Mouse (Mus musculus): ENCODE measurements around the gene Tdp1.

DNA sequence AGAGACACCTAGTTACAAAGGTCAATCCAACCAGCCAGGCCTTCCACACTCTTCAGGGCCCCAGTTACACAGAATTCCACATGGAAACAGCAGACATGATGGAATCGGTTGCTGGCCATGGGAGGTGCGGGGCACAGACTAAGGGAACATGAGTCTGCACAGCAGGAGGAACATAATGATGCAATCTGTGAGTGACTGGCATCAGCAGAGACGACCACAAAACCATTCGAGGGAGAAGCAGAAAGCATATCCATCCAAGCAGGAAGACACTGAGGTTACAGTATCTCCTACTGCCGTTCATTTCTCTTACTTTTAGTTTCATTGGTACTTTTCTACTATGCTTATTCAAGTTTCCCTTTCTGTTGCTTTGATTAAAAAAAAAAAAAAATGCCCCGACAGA is 9.7 kb upstream of the Tdp1 start:
- TF ChIP-seq HCFC1 (IDR thresholded peaks at IDR 0.05; ENCODE audit: borderline replicate concordance, insufficient read depth, low read length) (no peak), ZNF384 (IDR thresholded peaks at IDR 0.05; ENCODE audit: low read depth, low read length) (no peak), MAFK (IDR thresholded peaks at IDR 0.05; ENCODE audit: insufficient read depth, low read depth, low read length) (no peak), ZC3H11A (IDR thresholded peaks at IDR 0.05; ENCODE audit: borderline replicate concordance, low read depth, low read length) (no peak)
